Mouse (Mus musculus) limb, embryonic 10.5 days (tissue): ENCODE data around the gene Slc22a14. TPM values are rescaled to one million over a fixed set of nuclear protein-coding genes. Genes with fewer than 3 reads are reported as not detected.

ENCODE experiments used
- DNase-seq: peaks from one replicate; pipeline ENCODE4 v3.0.0-alpha.2; 2017; ENCODE audit warnings: low spot score
- H3K27ac ChIP-seq: fragments of 300-500 bp; sonication (generic); 2 replicates; pipeline ENCODE4 v1.5.1; 2016; ENCODE audit warnings: mild to moderate bottlenecking
- H3K27me3 ChIP-seq: fragments of 300-500 bp; sonication (generic); 2 replicates; pipeline ENCODE4 v1.6.1; 2016; ENCODE audit warnings: low read depth, mild to moderate bottlenecking; ENCODE audit not compliant: poor library complexity, severe bottlenecking
- H3K36me3 ChIP-seq: fragments of 300-500 bp; sonication (generic); 2 replicates; pipeline ENCODE4 v1.6.1; 2016; ENCODE audit warnings: mild to moderate bottlenecking, moderate library complexity
- H3K4me1 ChIP-seq: fragments of 300-500 bp; sonication (generic); 2 replicates; pipeline ENCODE4 v1.6.1; 2016
- H3K4me3 ChIP-seq: fragments of 300-500 bp; sonication (generic); 2 replicates; pipeline ENCODE4 v1.5.1; 2016; ENCODE audit warnings: mild to moderate bottlenecking, moderate library complexity
- H3K9me3 ChIP-seq: fragments of 300-500 bp; sonication (generic); replicated peaks from 2 replicates; pipeline ENCODE4 v1.6.1; 2016; ENCODE audit warnings: mild to moderate bottlenecking
- WGBS: fragments of 180-500 bp; shearing (Covaris S2); methylation state at CpG from one replicate; pipeline ENCODE4 v1.1.7; 2016; 5-methylcytosine and 5-hydroxymethylcytosine counted together
- polyA plus RNA-seq: library from polyadenylated mRNA; unstranded; fragments of >200 nt; fragmentation: Nextera tagmentation; extraction: Ambion mirVana; gene quantifications from 2 replicates; pipeline ENCODE4 v1.2.1, GENCODE M21; 2016

The Slc22a14 gene
- polyA plus RNA-seq, 1 experiment from 2014 or later = not detected

- Histone ChIP-seq H3K4me1 (peaks cover 6% of the 10 kb centered on the region), H3K36me3 (no peaks in the 10 kb centered on the region), H3K9me3 (no peaks in the 10 kb centered on the region), H3K4me3 (no peak overlapping the region), H3K27ac (no peak overlapping the region), H3K27me3 (peaks cover 42% of the 10 kb centered on the region)
- WGBS = 81% methylated on average over 8 of the region's 8 CpGs
- no peak for DNase-seq
Observed at GRCm38 (mm10) chr9:119155416-119155815, 209.9 kb downstream of the Slc22a14 start.

GRCm38 (mm10) chr9:119151751-119152150 lies 213.6 kb downstream of the Slc22a14 start:
- no peak overlapping the region for H3K27ac ChIP-seq
- WGBS = 71% methylated on average over 2 of the region's 2 CpGs

GRCm38 (mm10) chr9:119149601-119150000 lies 215.8 kb downstream of the Slc22a14 start:
- Histone ChIP-seq H3K36me3 (no peaks in the 10 kb centered on the region), H3K27ac (no peak overlapping the region), H3K4me3 (no peak overlapping the region), H3K4me1 (no peaks in the 10 kb centered on the region), H3K9me3 (no peaks in the 10 kb centered on the region), H3K27me3 (no peaks in the 10 kb centered on the region)
- 22% methylated on average over 5 of the region's 5 CpGs for WGBS
- DNase-seq = peak; percentile 89

More at GRCm38 (mm10) chr9:119151751-119152150, 213.6 kb downstream of the Slc22a14 start:
- Histone ChIP-seq H3K9me3 (no peaks in the 10 kb centered on the region), H3K4me1 (peaks cover 4% of the 10 kb centered on the region), H3K36me3 (no peaks in the 10 kb centered on the region), H3K4me3 (no peak overlapping the region), H3K27me3 (peaks cover 21% of the 10 kb centered on the region)
- no peak for DNase-seq

GRCm38 (mm10) chr9:119146098-119146770 lies 219.1 kb downstream of the Slc22a14 start:
- H3K9me3 ChIP-seq = no peaks in the 10 kb centered on the region
- no peaks in the 10 kb centered on the region for H3K36me3 ChIP-seq
- H3K27me3 ChIP-seq = no peaks in the 10 kb centered on the region
- WGBS = 77% methylated on average over 13 of the region's 13 CpGs
- DNase-seq = no peak
- no peak overlapping the region for H3K27ac ChIP-seq
- H3K4me1 ChIP-seq = no peaks in the 10 kb centered on the region
- H3K4me3 ChIP-seq = no peak overlapping the region

- Histone ChIP-seq H3K4me1 (no peaks in the 10 kb centered on the region), H3K36me3 (no peaks in the 10 kb centered on the region), H3K9me3 (no peaks in the 10 kb centered on the region), H3K27me3 (no peaks in the 10 kb centered on the region), H3K27ac (no peak overlapping the region), H3K4me3 (no peak overlapping the region)
- WGBS = 74% methylated on average over 6 of the region's 6 CpGs
- no peak for DNase-seq
Observed at GRCm38 (mm10) chr9:119145638-119146037, 219.7 kb downstream of the Slc22a14 start.

- DNase-seq = no peak
- Histone ChIP-seq H3K4me3 (no peak overlapping the region), H3K4me1 (no peaks in the 10 kb centered on the region), H3K36me3 (no peaks in the 10 kb centered on the region), H3K27me3 (no peaks in the 10 kb centered on the region), H3K9me3 (no peaks in the 10 kb centered on the region), H3K27ac (no peak overlapping the region)
- WGBS = 72% methylated on average over 10 of the region's 10 CpGs
Observed at GRCm38 (mm10) chr9:119145137-119145536, 220.2 kb downstream of the Slc22a14 start.

GRCm38 (mm10) chr9:119144696-119145095 lies 220.7 kb downstream of the Slc22a14 start:
- Histone ChIP-seq H3K9me3 (no peaks in the 10 kb centered on the region), H3K27ac (no peak overlapping the region), H3K4me1 (no peaks in the 10 kb centered on the region), H3K36me3 (no peaks in the 10 kb centered on the region), H3K4me3 (no peak overlapping the region), H3K27me3 (no peaks in the 10 kb centered on the region)
- WGBS = 90% methylated on average over 8 of the region's 8 CpGs
- DNase-seq = no peak

GRCm38 (mm10) chr9:119143372-119143771 lies 222.0 kb downstream of the Slc22a14 start:
- Histone ChIP-seq H3K27me3 (no peaks in the 10 kb centered on the region), H3K36me3 (no peaks in the 10 kb centered on the region), H3K27ac (no peak overlapping the region), H3K9me3 (no peaks in the 10 kb centered on the region), H3K4me1 (no peaks in the 10 kb centered on the region), H3K4me3 (no peak overlapping the region)
- WGBS = 74% methylated on average over 9 of the region's 9 CpGs
- DNase-seq = no peak

GRCm38 (mm10) chr9:119142066-119142465 lies 223.3 kb downstream of the Slc22a14 start:
- no peaks in the 10 kb centered on the region for H3K36me3 ChIP-seq
- no peaks in the 10 kb centered on the region for H3K4me1 ChIP-seq
- H3K27ac ChIP-seq = no peak overlapping the region
- H3K27me3 ChIP-seq = no peaks in the 10 kb centered on the region
- no peaks in the 10 kb centered on the region for H3K9me3 ChIP-seq
- 89% methylated on average over 5 of the region's 5 CpGs for WGBS
- DNase-seq = no peak
- no peak overlapping the region for H3K4me3 ChIP-seq

- Histone ChIP-seq H3K27ac (no peak overlapping the region), H3K9me3 (no peaks in the 10 kb centered on the region), H3K4me3 (no peak overlapping the region), H3K36me3 (no peaks in the 10 kb centered on the region), H3K27me3 (no peaks in the 10 kb centered on the region), H3K4me1 (no peaks in the 10 kb centered on the region)
- 94% methylated on average over 2 of the region's 2 CpGs for WGBS
- DNase-seq = no peak
Observed at GRCm38 (mm10) chr9:119138836-119139235, 226.5 kb downstream of the Slc22a14 start.

GRCm38 (mm10) chr9:119130692-119131091 lies 234.7 kb downstream of the Slc22a14 start:
- no peak for DNase-seq
- no peaks in the 10 kb centered on the region for H3K36me3 ChIP-seq
- no peaks in the 10 kb centered on the region for H3K9me3 ChIP-seq
- H3K4me3 ChIP-seq = no peak overlapping the region
- peaks cover 12% of the 10 kb centered on the region for H3K4me1 ChIP-seq
- no peaks in the 10 kb centered on the region for H3K27me3 ChIP-seq
- H3K27ac ChIP-seq = no peak overlapping the region
- 57% methylated on average over 5 of the region's 5 CpGs for WGBS

- no peaks in the 10 kb centered on the region for H3K36me3 ChIP-seq
- peaks cover 16% of the 10 kb centered on the region for H3K4me1 ChIP-seq
- no peak overlapping the region for H3K27ac ChIP-seq
- no peak for DNase-seq
- H3K9me3 ChIP-seq = no peaks in the 10 kb centered on the region
- H3K27me3 ChIP-seq = no peaks in the 10 kb centered on the region
- H3K4me3 ChIP-seq = no peak overlapping the region
- WGBS = 80% methylated on average over 12 of the region's 12 CpGs
Observed at GRCm38 (mm10) chr9:119128436-119129181, 236.7 kb downstream of the Slc22a14 start.

GRCm38 (mm10) chr9:119122596-119123369 lies 242.6 kb downstream of the Slc22a14 start:
- DNase-seq = no peak
- 88% methylated on average over 18 of the region's 18 CpGs for WGBS
- no peaks in the 10 kb centered on the region for H3K36me3 ChIP-seq
- no peaks in the 10 kb centered on the region for H3K27me3 ChIP-seq
- H3K9me3 ChIP-seq = no peaks in the 10 kb centered on the region
- peak overlapping the region; percentile 2; the same call in 1 of the 2 replicates for H3K27ac ChIP-seq
- peaks cover 21% of the 10 kb centered on the region for H3K4me1 ChIP-seq
- H3K4me3 ChIP-seq = no peak overlapping the region
